Mouse (Mus musculus) midbrain, embryonic 11.5 days (tissue): ENCODE measurements around the gene Fam89a. TPM values are rescaled to one million over a fixed set of nuclear protein-coding genes. Genes with fewer than 3 reads are reported as not detected.

Experiments used
- ATAC-seq: fragments of 200-750 bp; cut with Nextera tagmentation; 2 replicates; pipeline ENCODE4 v1.8.0; 2017; ENCODE audit warnings: moderate TSS enrichment, moderate library complexity; ENCODE audit not compliant: low FRiP score
- DNase-seq: peaks from one replicate; pipeline ENCODE4 v3.0.0; 2015; ENCODE audit warnings: low spot score; ENCODE audit errors: missing footprints
- H3K27ac ChIP-seq: fragments of 300-500 bp; sonication (generic); 2 replicates; pipeline ENCODE4 v1.5.1; 2014; ENCODE audit warnings: low read depth, low read length
- H3K27me3 ChIP-seq: fragments of 300-500 bp; sonication (generic); 2 replicates; pipeline ENCODE4 v1.6.1; 2014; ENCODE audit warnings: mild to moderate bottlenecking, low read length, moderate library complexity, mixed read lengths; ENCODE audit not compliant: control insufficient read depth, insufficient read depth
- H3K36me3 ChIP-seq: fragments of 300-500 bp; sonication (generic); 2 replicates; pipeline ENCODE4 v1.6.1; 2014; ENCODE audit warnings: mild to moderate bottlenecking, low read length, moderate library complexity, mixed read lengths; ENCODE audit not compliant: control insufficient read depth, insufficient read depth
- H3K4me1 ChIP-seq: fragments of 300-500 bp; sonication (generic); 2 replicates; pipeline ENCODE4 v1.6.1; 2014; ENCODE audit warnings: low read length; ENCODE audit not compliant: control insufficient read depth, insufficient read depth
- H3K4me2 ChIP-seq: fragments of 300-500 bp; sonication (generic); 2 replicates; pipeline ENCODE4 v1.6.1; 2014; ENCODE audit warnings: mild to moderate bottlenecking, moderate library complexity
- H3K4me3 ChIP-seq: fragments of 300-500 bp; sonication (generic); 2 replicates; pipeline ENCODE4 v1.5.1; 2014; ENCODE audit warnings: low read depth, low read length
- H3K9ac ChIP-seq: fragments of 300-500 bp; sonication (generic); 2 replicates; pipeline ENCODE4 v1.6.1; 2014; ENCODE audit warnings: low read length
- H3K9me3 ChIP-seq: fragments of 300-500 bp; sonication (generic); 2 replicates; pipeline ENCODE4 v1.6.1; 2016; ENCODE audit warnings: low read length; ENCODE audit not compliant: control insufficient read depth
- WGBS: fragments of 180-500 bp; shearing (Covaris S2); extraction: QIAGEN DNeasy Blood & Tissue Kit; methylation state at CpG from one replicate; pipeline ENCODE4 v1.1.7; 2014; 5-methylcytosine and 5-hydroxymethylcytosine counted together
- polyA plus RNA-seq: library from polyadenylated mRNA; unstranded; fragments of >200 nt; fragmentation: Nextera tagmentation; extraction: Ambion mirVana; gene quantifications from 2 replicates; pipeline ENCODE4 v1.2.1, GENCODE M21; 2014

Gene Fam89a
- polyA plus RNA-seq, 1 experiment from 2014 or later: 2.2 TPM

- DNase-seq: no peak
- Histone ChIP-seq H3K4me2 (no peak overlapping the region), H3K27me3 (peaks cover 20% of the 10 kb centered on the region), H3K9me3 (no peaks in the 10 kb centered on the region), H3K4me3 (no peak overlapping the region), H3K27ac (no peak overlapping the region), H3K4me1 (peaks cover 3% of the 10 kb centered on the region; the same call in 1 of the 2 replicates), H3K36me3 (no peaks in the 10 kb centered on the region), H3K9ac (no peak overlapping the region)
- 64% methylated on average over 5 of the region's 5 CpGs for WGBS
- no peak for ATAC-seq
Measured at GRCm38 (mm10) chr8:124756601-124757000, 5.0 kb upstream of the Fam89a start.

- peaks cover 24% of the 10 kb centered on the region for H3K27me3 ChIP-seq
- H3K4me2 ChIP-seq: no peak overlapping the region
- peaks cover 7% of the 10 kb centered on the region for H3K4me1 ChIP-seq
- no peaks in the 10 kb centered on the region for H3K36me3 ChIP-seq
- WGBS: 62% methylated on average over 2 of the region's 2 CpGs
- DNase-seq: no peak
- ATAC-seq: no peak
- no peaks in the 10 kb centered on the region for H3K9me3 ChIP-seq
- H3K9ac ChIP-seq: no peak overlapping the region
- H3K27ac ChIP-seq: no peak overlapping the region
- no peak overlapping the region for H3K4me3 ChIP-seq
Measured at GRCm38 (mm10) chr8:124756153-124756552, 4.5 kb upstream of the Fam89a start.

GRCm38 (mm10) chr8:124755481-124755880 lies 3.8 kb upstream of the Fam89a start:
- DNase-seq (no peak), ATAC-seq (no peak)
- Histone ChIP-seq H3K9me3 (no peaks in the 10 kb centered on the region), H3K36me3 (no peaks in the 10 kb centered on the region), H3K4me2 (no peak overlapping the region), H3K27ac (no peak overlapping the region), H3K4me1 (peaks cover 10% of the 10 kb centered on the region), H3K27me3 (peaks cover 31% of the 10 kb centered on the region), H3K4me3 (no peak overlapping the region), H3K9ac (no peak overlapping the region)
- 85% methylated on average over 8 of the region's 8 CpGs for WGBS

- H3K4me3 ChIP-seq: no peak overlapping the region
- no peak overlapping the region for H3K27ac ChIP-seq
- H3K27me3 ChIP-seq: peaks cover 38% of the 10 kb centered on the region
- no peak overlapping the region for H3K4me2 ChIP-seq
- no peak for ATAC-seq
- H3K36me3 ChIP-seq: no peaks in the 10 kb centered on the region
- no peak for DNase-seq
- H3K9me3 ChIP-seq: no peaks in the 10 kb centered on the region
- no peak overlapping the region for H3K9ac ChIP-seq
- peaks cover 10% of the 10 kb centered on the region for H3K4me1 ChIP-seq
- 35% methylated on average over 4 of the region's 4 CpGs for WGBS
Measured at GRCm38 (mm10) chr8:124754792-124755190, 3.2 kb upstream of the Fam89a start.

GRCm38 (mm10) chr8:124754101-124754791 lies 2.6 kb upstream of the Fam89a start:
- no peaks in the 10 kb centered on the region for H3K9me3 ChIP-seq
- no peak overlapping the region for H3K9ac ChIP-seq
- H3K4me1 ChIP-seq: peaks cover 10% of the 10 kb centered on the region
- DNase-seq (peak; percentile 85), ATAC-seq (peak; percentile 61)
- WGBS: 16% methylated on average over 11 of the region's 11 CpGs
- peaks cover 42% of the 10 kb centered on the region for H3K27me3 ChIP-seq
- H3K36me3 ChIP-seq: no peaks in the 10 kb centered on the region
- no peak overlapping the region for H3K4me2 ChIP-seq
- no peak overlapping the region for H3K4me3 ChIP-seq
- H3K27ac ChIP-seq: no peak overlapping the region

- 29% methylated on average over 21 of the region's 21 CpGs for WGBS
- Histone ChIP-seq H3K27ac (no peak overlapping the region), H3K4me1 (peaks cover 10% of the 10 kb centered on the region), H3K36me3 (no peaks in the 10 kb centered on the region), H3K4me3 (no peak overlapping the region), H3K27me3 (peaks cover 42% of the 10 kb centered on the region), H3K4me2 (no peak overlapping the region), H3K9ac (no peak overlapping the region), H3K9me3 (no peaks in the 10 kb centered on the region)
- ATAC-seq (no peak), DNase-seq (no peak)
Measured at GRCm38 (mm10) chr8:124752325-124752862, 762 bp upstream of the Fam89a start.

- peak; percentile 91 for DNase-seq
- WGBS: under 1% methylated on average over 31 of the region's 31 CpGs
Measured at GRCm38 (mm10) chr8:124751191-124751590, 441 bp downstream of the Fam89a start.

GRCm38 (mm10) chr8:124746661-124747060 lies 5.0 kb downstream of the Fam89a start:
- 71% methylated on average over 13 of the region's 13 CpGs for WGBS
- no peaks in the 10 kb centered on the region for H3K36me3 ChIP-seq
- H3K27ac ChIP-seq: no peak overlapping the region
- ATAC-seq (no peak), DNase-seq (no peak)
- H3K4me2 ChIP-seq: no peak overlapping the region
- H3K27me3 ChIP-seq: peaks cover 23% of the 10 kb centered on the region
- H3K9ac ChIP-seq: no peak overlapping the region
- H3K9me3 ChIP-seq: no peaks in the 10 kb centered on the region
- no peak overlapping the region for H3K4me3 ChIP-seq
- H3K4me1 ChIP-seq: peaks cover 8% of the 10 kb centered on the region

More at GRCm38 (mm10) chr8:124751191-124751590, 441 bp downstream of the Fam89a start:
- H3K4me2 ChIP-seq: peak overlapping the region; percentile 69
- ATAC-seq: no peak
- no peaks in the 10 kb centered on the region for H3K36me3 ChIP-seq
- H3K9me3 ChIP-seq: no peaks in the 10 kb centered on the region
- H3K4me1 ChIP-seq: peaks cover 10% of the 10 kb centered on the region
- peak overlapping the region; percentile 46 for H3K4me3 ChIP-seq
- H3K27me3 ChIP-seq: peaks cover 42% of the 10 kb centered on the region
- no peak overlapping the region; the same call in 1 of the 2 replicates for H3K9ac ChIP-seq
- H3K27ac ChIP-seq: no peak overlapping the region

GRCm38 (mm10) chr8:124739268-124739667 lies 12.4 kb downstream of the Fam89a start:
- no peak for DNase-seq
- H3K9me3 ChIP-seq: no peaks in the 10 kb centered on the region
- no peaks in the 10 kb centered on the region for H3K4me1 ChIP-seq
- H3K27ac ChIP-seq: no peak overlapping the region
- H3K27me3 ChIP-seq: no peaks in the 10 kb centered on the region
- no peak overlapping the region for H3K4me3 ChIP-seq
- no peak overlapping the region for H3K4me2 ChIP-seq
- ATAC-seq: no peak
- H3K9ac ChIP-seq: no peak overlapping the region
- WGBS: 86% methylated on average over 1 of the region's 1 CpGs
- peaks cover under 1% of the 10 kb centered on the region for H3K36me3 ChIP-seq
